In genomic region chr9:116314803-116315202, GRCm38 (mm10) we compare ENCODE assay signal across 10 mouse cellular contexts.
"Had no signal": no experiment of that assay in that cellular context is flagged by ENCODE, and none has a peak within 500 bp of the region (broad histone marks: within the 10 kb centered on the region; RNA-seq: fewer than 3 reads in every experiment).

No protein-coding gene starts in this region.

- H3K4me3 ChIP-seq: layer of hippocampus, adult 2 months; limb, embryonic 13.5 days; midbrain, embryonic 12.5 days; stomach, embryonic 15.5 days had no signal

- H3K9me3 ChIP-seq: limb, embryonic 13.5 days; midbrain, embryonic 12.5 days; stomach, embryonic 15.5 days had no signal

- H3K9ac ChIP-seq: limb, embryonic 13.5 days; liver, embryonic 14.5 days; midbrain, embryonic 12.5 days; stomach, embryonic 15.5 days had no signal

- H3K36me3 ChIP-seq: limb, embryonic 13.5 days; midbrain, embryonic 12.5 days; stomach, embryonic 15.5 days had no signal

- H3K27me3 ChIP-seq: limb, embryonic 13.5 days; midbrain, embryonic 12.5 days; stomach, embryonic 15.5 days had no signal

- DNase-seq: kidney, postnatal 10 days; kidney, postnatal 4 days; right cerebral cortex, postnatal 14 days; thymus, postnatal 4 days had no signal

- H3K4me1 ChIP-seq: limb, embryonic 13.5 days; midbrain, embryonic 12.5 days; stomach, embryonic 15.5 days had no signal

- ATAC-seq: midbrain, embryonic 16.5 days had no signal

- H3K27ac ChIP-seq: layer of hippocampus, adult 2 months; limb, embryonic 13.5 days; liver, embryonic 14.5 days; midbrain, embryonic 12.5 days; stomach, embryonic 15.5 days had no signal

- H3K4me2 ChIP-seq: limb, embryonic 13.5 days; midbrain, embryonic 12.5 days; stomach, embryonic 15.5 days had no signal
